Mouse (Mus musculus): ENCODE measurements around the gene Ndufs2. TPM values are rescaled to one million over a fixed set of nuclear protein-coding genes. Genes with fewer than 3 reads are reported as not detected.

The Ndufs2 gene
- total and polyA plus RNA-seq, 2 experiments from 2014 or later, result 203 to 219 TPM

GRCm38 (mm10) chr1:171282086-171282805 is 31.1 kb upstream of the Ndufs2 start:
- no peak overlapping the region for H3K4me3 ChIP-seq (ENCODE audit: low read depth, low read length)
- no peak overlapping the region for H3K4me2 ChIP-seq (ENCODE audit: low read depth)
- H3K4me1 ChIP-seq (ENCODE audit: insufficient read depth), result peaks cover 15% of the 10 kb centered on the region
- H3K36me3 ChIP-seq (ENCODE audit: insufficient read depth), result peaks cover 38% of the 10 kb centered on the region
- DNase-seq (no peak), ATAC-seq (no peak)
- 81% methylated on average over 18 of the region's 18 CpGs for WGBS
- H3K27ac ChIP-seq (ENCODE audit: low read depth, low read length), result no peak overlapping the region
- H3K9me3 ChIP-seq (ENCODE audit: low read length), result no peaks in the 10 kb centered on the region
- no peak overlapping the region for H3K9ac ChIP-seq
- H3K27me3 ChIP-seq (ENCODE audit: insufficient read depth, low read length), result no peaks in the 10 kb centered on the region
- TF ChIP-seq CTCF (IDR thresholded peaks at IDR 0.05; ENCODE audit: low read depth), result no peak

DNA sequence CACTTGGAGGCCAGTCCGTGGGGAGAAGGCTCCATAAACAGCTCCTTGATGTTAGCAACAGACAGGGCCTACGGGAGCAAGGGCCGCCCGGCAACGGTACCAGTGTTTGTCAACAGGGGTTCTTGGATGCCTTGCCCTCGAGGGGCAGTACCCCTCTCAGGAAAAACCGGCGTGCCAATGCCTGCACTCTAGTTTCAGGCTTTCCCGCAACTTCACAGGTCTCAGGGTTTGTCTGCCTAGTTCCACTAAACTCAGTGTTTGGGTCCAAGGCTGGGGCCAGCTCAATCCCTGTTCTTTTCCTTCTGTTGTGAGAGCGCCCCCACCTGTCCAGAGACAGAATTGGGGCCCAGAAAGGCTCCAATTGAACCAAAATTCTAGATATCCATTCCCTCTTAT is 30.3 kb upstream of the Ndufs2 start:
- WGBS, result 1% methylated on average over 10 of the region's 10 CpGs
- peak; percentile 68 for DNase-seq

GRCm38 (mm10) chr1:171280916-171281527 is 29.8 kb upstream of the Ndufs2 start, which contains the start of gene Ppox:
Gene Ppox (minus strand): TSS chr1:171281186.
- peak; percentile 99 for ATAC-seq
- Histone ChIP-seq H3K9ac (peak within 1 kb of the TSS; percentile 56), H3K27ac (ENCODE audit: low read depth, low read length) (peak within 1 kb of the TSS; percentile 73), H3K4me3 (ENCODE audit: low read depth, low read length) (peak within 1 kb of the TSS; percentile 60), H3K4me1 (ENCODE audit: insufficient read depth) (peaks cover 10% of the 10 kb centered on the region), H3K27me3 (ENCODE audit: insufficient read depth, low read length) (no peaks in the 10 kb centered on the region), H3K36me3 (ENCODE audit: insufficient read depth) (peaks cover 46% of the 10 kb centered on the region), H3K4me2 (ENCODE audit: low read depth) (peak within 1 kb of the TSS; percentile 90), H3K9me3 (ENCODE audit: low read length) (no peaks in the 10 kb centered on the region)
- WGBS, result under 1% methylated on average over 26 of the region's 26 CpGs
- DNase-seq, result peak; percentile 96
- no peak for TF ChIP-seq CTCF (IDR thresholded peaks at IDR 0.05; ENCODE audit: low read depth)

More for the DNA sequence above, 30.3 kb upstream of the Ndufs2 start:
- ATAC-seq, result peak; percentile 38
- Histone ChIP-seq H3K4me3 (ENCODE audit: low read depth, low read length) (peak overlapping the region; percentile 60), H3K9ac (peak overlapping the region; percentile 42; the same call in 1 of the 2 replicates), H3K4me2 (ENCODE audit: low read depth) (peak overlapping the region; percentile 90), H3K27me3 (ENCODE audit: insufficient read depth, low read length) (no peaks in the 10 kb centered on the region), H3K9me3 (ENCODE audit: low read length) (no peaks in the 10 kb centered on the region), H3K27ac (ENCODE audit: low read depth, low read length) (peak overlapping the region; percentile 73), H3K4me1 (ENCODE audit: insufficient read depth) (peaks cover 10% of the 10 kb centered on the region), H3K36me3 (ENCODE audit: insufficient read depth) (peaks cover 45% of the 10 kb centered on the region)
- peak; percentile 63 for TF ChIP-seq CTCF (IDR thresholded peaks at IDR 0.05; ENCODE audit: low read depth)

DNA sequence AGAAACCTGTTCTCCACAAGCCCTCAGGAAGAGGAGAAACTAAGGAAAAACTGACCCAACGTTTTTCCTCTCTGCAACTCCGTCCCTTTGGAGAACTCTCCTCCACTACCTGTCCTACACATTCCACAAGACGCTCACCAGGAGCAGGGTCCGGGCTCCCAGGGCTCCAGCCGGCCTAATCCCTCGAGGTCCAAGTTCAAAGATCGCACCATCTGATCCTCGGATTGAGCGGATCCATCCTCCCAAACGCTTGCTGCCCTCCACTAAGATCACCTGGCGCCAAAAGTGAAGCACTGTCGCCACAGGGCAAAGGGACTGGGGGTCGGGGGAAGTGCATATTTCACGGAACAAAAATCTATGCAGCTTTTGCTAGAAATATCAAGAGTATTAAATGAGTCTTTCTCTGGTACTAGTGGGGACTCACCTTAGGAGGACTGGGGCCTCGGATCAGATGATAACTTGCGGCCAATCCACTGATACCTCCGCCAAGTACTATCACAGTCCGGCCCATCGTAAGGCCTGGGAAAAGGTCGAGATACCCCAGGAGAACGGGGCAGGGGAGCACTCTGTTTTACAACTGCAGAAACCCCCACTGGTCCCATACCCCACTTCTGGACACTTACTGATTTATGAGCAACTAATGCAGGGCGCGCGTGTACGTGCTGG is 29.2 kb upstream of the Ndufs2 start:
- no peak for TF ChIP-seq CTCF (IDR thresholded peaks at IDR 0.05; ENCODE audit: low read depth)
- H3K4me2 ChIP-seq (ENCODE audit: low read depth), result peak overlapping the region; percentile 90
- H3K27ac ChIP-seq (ENCODE audit: low read depth, low read length), result no peak overlapping the region
- peak overlapping the region; percentile 60 for H3K4me3 ChIP-seq (ENCODE audit: low read depth, low read length)
- no peaks in the 10 kb centered on the region for H3K9me3 ChIP-seq (ENCODE audit: low read length)
- no peaks in the 10 kb centered on the region for H3K27me3 ChIP-seq (ENCODE audit: insufficient read depth, low read length)
- DNase-seq (no peak), ATAC-seq (no peak)
- H3K4me1 ChIP-seq (ENCODE audit: insufficient read depth), result peaks cover 10% of the 10 kb centered on the region
- peaks cover 46% of the 10 kb centered on the region for H3K36me3 ChIP-seq (ENCODE audit: insufficient read depth)
- WGBS, result 2% methylated on average over 25 of the region's 25 CpGs
- peak overlapping the region; percentile 56 for H3K9ac ChIP-seq

DNA sequence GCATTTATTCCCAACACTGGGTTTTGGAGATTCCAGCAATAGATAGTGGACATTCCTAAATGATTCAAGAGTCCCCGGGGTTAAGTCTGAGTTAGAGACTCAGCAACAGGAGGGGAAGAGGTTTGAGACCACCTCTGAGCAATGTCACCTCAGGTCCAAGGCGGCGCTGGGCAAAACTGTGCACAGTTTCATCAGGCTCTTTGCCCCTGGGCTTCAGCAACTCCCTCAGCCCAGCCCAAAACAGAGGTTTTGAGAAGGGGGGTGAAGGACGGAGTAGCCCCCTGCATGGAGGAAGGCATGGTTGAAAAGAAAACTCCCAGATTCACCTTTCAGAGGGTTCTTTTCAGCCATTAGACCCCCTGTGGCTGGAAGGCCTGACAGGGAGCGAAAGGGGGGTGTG is 28.5 kb upstream of the Ndufs2 start:
- no peak for TF ChIP-seq CTCF (IDR thresholded peaks at IDR 0.05; ENCODE audit: low read depth)
- DNase-seq (no peak), ATAC-seq (no peak)
- peak overlapping the region; percentile 90 for H3K4me2 ChIP-seq (ENCODE audit: low read depth)
- no peaks in the 10 kb centered on the region for H3K9me3 ChIP-seq (ENCODE audit: low read length)
- 61% methylated on average over 5 of the region's 5 CpGs for WGBS
- H3K27ac ChIP-seq (ENCODE audit: low read depth, low read length), result no peak overlapping the region
- H3K9ac ChIP-seq, result peak overlapping the region; percentile 56; the same call in 1 of the 2 replicates
- peaks cover 48% of the 10 kb centered on the region for H3K36me3 ChIP-seq (ENCODE audit: insufficient read depth)
- no peaks in the 10 kb centered on the region for H3K27me3 ChIP-seq (ENCODE audit: insufficient read depth, low read length)
- no peak overlapping the region for H3K4me3 ChIP-seq (ENCODE audit: low read depth, low read length)
- H3K4me1 ChIP-seq (ENCODE audit: insufficient read depth), result peaks cover 10% of the 10 kb centered on the region

DNA sequence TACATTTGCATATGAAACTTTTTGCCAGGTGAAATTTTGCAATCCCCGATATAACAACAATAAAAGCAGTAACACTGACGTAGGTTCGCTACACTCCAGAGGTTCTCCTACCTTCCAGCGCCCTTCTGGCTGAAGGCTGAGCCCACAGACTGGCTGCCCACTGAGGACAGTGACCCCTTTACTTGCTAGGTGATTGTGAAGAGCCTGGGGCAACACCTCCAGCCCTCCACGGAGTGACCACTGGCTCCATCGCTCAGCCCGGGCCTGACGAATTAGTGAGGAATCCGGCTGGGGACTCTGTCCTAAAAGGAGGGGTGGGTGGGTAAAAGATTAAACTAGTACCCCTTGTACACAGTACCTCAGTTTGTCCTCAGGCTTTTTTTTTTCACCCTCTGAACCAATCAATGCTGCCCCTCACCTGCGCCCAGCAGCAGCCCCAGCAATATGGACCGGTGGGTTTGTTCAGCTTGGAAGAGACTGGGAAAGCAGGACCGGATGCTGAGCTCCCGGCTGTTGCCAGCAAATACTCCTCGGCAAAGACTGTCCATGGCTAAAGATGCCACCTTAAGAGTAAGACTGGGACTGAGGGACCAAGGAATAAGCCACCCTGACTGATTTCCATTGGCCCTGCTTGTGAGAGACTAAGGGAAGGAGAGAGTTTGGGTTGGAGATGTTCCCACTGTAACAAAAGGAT is 28.0 kb upstream of the Ndufs2 start:
- Histone ChIP-seq H3K9ac (no peak overlapping the region), H3K4me2 (ENCODE audit: low read depth) (no peak overlapping the region), H3K27ac (ENCODE audit: low read depth, low read length) (no peak overlapping the region), H3K4me3 (ENCODE audit: low read depth, low read length) (no peak overlapping the region), H3K9me3 (ENCODE audit: low read length) (no peaks in the 10 kb centered on the region), H3K4me1 (ENCODE audit: insufficient read depth) (peaks cover 10% of the 10 kb centered on the region), H3K27me3 (ENCODE audit: insufficient read depth, low read length) (no peaks in the 10 kb centered on the region), H3K36me3 (ENCODE audit: insufficient read depth) (peaks cover 54% of the 10 kb centered on the region)
- TF ChIP-seq CTCF (IDR thresholded peaks at IDR 0.05; ENCODE audit: low read depth), result no peak
- 89% methylated on average over 14 of the region's 14 CpGs for WGBS
- no peak for ATAC-seq
- no peak for DNase-seq

All from forebrain, postnatal 0 days (tissue).